Mouse (Mus musculus): ENCODE measurements around the gene Gpr39.

- no peak for TF ChIP-seq CTCF (IDR thresholded peaks at IDR 0.05; ENCODE audit: low read depth, low read length)
- TF ChIP-seq POLR2A (IDR thresholded peaks at IDR 0.05; ENCODE audit: borderline replicate concordance, low read depth, low read length): no peak
These were observed 42.3 kb downstream of the Gpr39 start for GRCm38 (mm10) chr1:125719127-125719526.

Data from bone marrow macrophage, adult 2 months (primary cell).